Mouse (Mus musculus) brain, adult 10 weeks (tissue): ENCODE measurements around the gene Irf3. TPM values are rescaled to one million over a fixed set of nuclear protein-coding genes. Genes with fewer than 3 reads are reported as not detected.

Experiments used
- polyA plus RNA-seq: library from polyadenylated mRNA; stranded (reverse); fragments of 350-450 nt; fragmentation: Illumina TruSeq; extraction: RNeasy Lipid Tissue Mini Kit (QIAGEN cat#74804); gene quantifications from one replicate; pipeline ENCODE4 v1.2.3, GENCODE M21; 2015; ENCODE audit warnings: low read depth, low replicate concordance

Irf3 gene
- polyA plus RNA-seq: 45.8 TPM

GRCm38 (mm10) chr7:44997231-44997939, at the start of gene Irf3:
TSS of gene Irf3 (plus strand) at chr7:44997648.

GRCm38 (mm10) chr7:44974383-44975116, 22.9 kb upstream of the Irf3 start, which contains the start of gene Cpt1c:
TSS of gene Cpt1c (minus strand) at chr7:44974851.

GRCm38 (mm10) chr7:44986192-44986878, 11.1 kb upstream of the Irf3 start, which contains the start of gene Prmt1:
TSS of gene Prmt1 (minus strand) at chr7:44986568.

GRCm38 (mm10) chr7:44998501-44998955, 1.1 kb downstream of the Irf3 start, which contains the start of gene Bcl2l12:
TSS of gene Bcl2l12 (minus strand) at chr7:44998712.

GRCm38 (mm10) chr7:45015957-45016612, 18.6 kb downstream of the Irf3 start, which contains the start of gene Scaf1:
TSS of gene Scaf1 (minus strand) at chr7:45016363.

GRCm38 (mm10) chr7:45017242-45018061, 20.0 kb downstream of the Irf3 start, which contains the start of gene Rras:
TSS of gene Rras (plus strand) at chr7:45017961.

Other genes with a start within 250 kb of the Irf3 start
- 30.2 TPM for gene Vrk3, start 249.2 kb upstream of the Irf3 start, polyA plus RNA-seq
- gene Zfp473, start 246.6 kb upstream of the Irf3 start, polyA plus RNA-seq: 0.91 TPM
- 24.4 TPM for gene Nup62, start 181.6 kb upstream of the Irf3 start, polyA plus RNA-seq
- 0.34 TPM for gene Il4i1, start 181.3 kb upstream of the Irf3 start, polyA plus RNA-seq
- 22.3 TPM for gene Atf5, start 181.0 kb upstream of the Irf3 start, polyA plus RNA-seq
- gene Akt1s1, start 148.7 kb upstream of the Irf3 start, polyA plus RNA-seq: 53.1 TPM
- gene Tbc1d17, start 148.6 kb upstream of the Irf3 start, polyA plus RNA-seq: 63.8 TPM
- gene Pnkp, start 140.5 kb upstream of the Irf3 start, polyA plus RNA-seq: 27.9 TPM
- gene Ptov1, start 127.9 kb upstream of the Irf3 start, polyA plus RNA-seq: 258 TPM
- 56.8 TPM for gene Med25, start 104.9 kb upstream of the Irf3 start, polyA plus RNA-seq
- 21.6 TPM for gene Fuz, start 101.6 kb upstream of the Irf3 start, polyA plus RNA-seq
- 188 TPM for gene Ap2a1, start 68.2 kb upstream of the Irf3 start, polyA plus RNA-seq
- 1.3 TPM for gene Tsks, start 54.4 kb upstream of the Irf3 start, polyA plus RNA-seq
- gene Cpt1c, start 22.8 kb upstream of the Irf3 start, polyA plus RNA-seq: 76.4 TPM
- 235 TPM for gene Prmt1, start 11.1 kb upstream of the Irf3 start, polyA plus RNA-seq
- gene Bcl2l12, start 1.1 kb downstream of the Irf3 start, polyA plus RNA-seq: 3.6 TPM
- gene Scaf1, start 18.7 kb downstream of the Irf3 start, polyA plus RNA-seq: 83.6 TPM
- gene Rras, start 20.3 kb downstream of the Irf3 start, polyA plus RNA-seq: 17.7 TPM
- gene Prr12, start 55.2 kb downstream of the Irf3 start, polyA plus RNA-seq: 23.9 TPM
- gene Nosip, start 64.8 kb downstream of the Irf3 start, polyA plus RNA-seq: 64.6 TPM
- 11.6 TPM for gene Prrg2, start 65.0 kb downstream of the Irf3 start, polyA plus RNA-seq
- 6.6 TPM for gene Rcn3, start 94.6 kb downstream of the Irf3 start, polyA plus RNA-seq
- gene Fcgrt, start 106.2 kb downstream of the Irf3 start, polyA plus RNA-seq: 20.1 TPM
- gene Rps11, start 126.8 kb downstream of the Irf3 start, polyA plus RNA-seq: 807 TPM
- 1,952 TPM for gene Rpl13a, start 131.1 kb downstream of the Irf3 start, polyA plus RNA-seq
- gene Gm45713, start 138.6 kb downstream of the Irf3 start, polyA plus RNA-seq: not detected
- 11.0 TPM for gene Flt3l, start 138.8 kb downstream of the Irf3 start, polyA plus RNA-seq
- 50.0 TPM for gene Pih1d1, start 156.7 kb downstream of the Irf3 start, polyA plus RNA-seq
- 6.5 TPM for gene Aldh16a1, start 156.9 kb downstream of the Irf3 start, polyA plus RNA-seq
- gene Slc17a7, start 166.3 kb downstream of the Irf3 start, polyA plus RNA-seq: 704 TPM
- not detected for gene Gfy, start 181.9 kb downstream of the Irf3 start, polyA plus RNA-seq
- gene Pth2, start 183.3 kb downstream of the Irf3 start, polyA plus RNA-seq: not detected
- 2.2 TPM for gene Ccdc155, start 207.2 kb downstream of the Irf3 start, polyA plus RNA-seq
- 39.0 TPM for gene Dkkl1, start 214.5 kb downstream of the Irf3 start, polyA plus RNA-seq
- gene Tead2, start 218.1 kb downstream of the Irf3 start, polyA plus RNA-seq: 3.6 TPM
- 3.8 TPM for gene Cd37, start 241.5 kb downstream of the Irf3 start, polyA plus RNA-seq
- gene Slc6a16, start 243.4 kb downstream of the Irf3 start, polyA plus RNA-seq: 1.2 TPM